Mouse (Mus musculus): ENCODE measurements around the gene Pars2. TPM values are rescaled to one million over a fixed set of nuclear protein-coding genes. Genes with fewer than 3 reads are reported as not detected.

Pars2 gene
- polyA plus RNA-seq, 1 experiment: 2.3 TPM

GRCm38 (mm10) chr4:106632313-106632712 is 18.6 kb upstream of the Pars2 start:
- Histone ChIP-seq H3K27me3 (replicated peaks) (peaks cover 83% of the 10 kb centered on the region), H3K9me3 (no peaks in the 10 kb centered on the region), H3K36me3 (replicated peaks; ENCODE audit: low read length) (no peaks in the 10 kb centered on the region), H3K4me1 (peaks cover 10% of the 10 kb centered on the region), H3K4me3 (replicated peaks) (no peak overlapping the region)
- TF ChIP-seq FLI1 (IDR thresholded peaks at IDR 0.05; ENCODE audit: low read length) (no peak), GATA1 (IDR thresholded peaks at IDR 0.05; ENCODE audit: borderline replicate concordance, low read length) (no peak)

GRCm38 (mm10) chr4:106633281-106634085 is 17.4 kb upstream of the Pars2 start:
- H3K9me3 ChIP-seq: no peaks in the 10 kb centered on the region
- peaks cover 10% of the 10 kb centered on the region for H3K4me1 ChIP-seq
- peaks cover 77% of the 10 kb centered on the region for H3K27me3 ChIP-seq (replicated peaks)
- TF ChIP-seq GATA1 (IDR thresholded peaks at IDR 0.05; ENCODE audit: borderline replicate concordance, low read length): no peak
- TF ChIP-seq FLI1 (IDR thresholded peaks at IDR 0.05; ENCODE audit: low read length): no peak
- H3K36me3 ChIP-seq (replicated peaks; ENCODE audit: low read length): no peaks in the 10 kb centered on the region
- no peak overlapping the region for H3K4me3 ChIP-seq (replicated peaks)

DNA sequence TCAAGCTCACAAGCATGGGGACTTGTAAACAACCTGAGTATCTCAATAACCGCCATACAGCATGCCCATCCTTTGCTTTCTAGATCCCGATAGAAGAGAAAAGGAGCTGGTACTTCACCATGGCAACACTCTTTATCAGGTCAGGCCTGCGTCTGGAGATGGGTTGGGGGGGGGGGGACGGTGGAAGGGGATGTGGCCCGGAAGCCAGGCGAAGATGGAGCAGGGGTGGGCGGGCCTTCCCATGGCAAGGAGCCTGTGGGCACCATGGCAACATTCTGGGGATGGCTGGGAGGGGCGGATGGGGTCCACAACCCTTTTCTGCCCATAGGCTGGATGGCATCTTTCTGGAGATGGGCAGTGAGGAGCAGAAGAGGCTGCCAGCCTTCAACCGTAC is 16.8 kb upstream of the Pars2 start:
- Histone ChIP-seq H3K4me1 (peaks cover 5% of the 10 kb centered on the region), H3K9me3 (peaks cover 4% of the 10 kb centered on the region; the same call in 1 of the 2 replicates), H3K4me3 (replicated peaks) (no peak overlapping the region), H3K27me3 (replicated peaks) (peaks cover 77% of the 10 kb centered on the region), H3K36me3 (replicated peaks; ENCODE audit: low read length) (no peaks in the 10 kb centered on the region)
- TF ChIP-seq FLI1 (IDR thresholded peaks at IDR 0.05; ENCODE audit: low read length) (no peak), GATA1 (IDR thresholded peaks at IDR 0.05; ENCODE audit: borderline replicate concordance, low read length) (no peak)

DNA sequence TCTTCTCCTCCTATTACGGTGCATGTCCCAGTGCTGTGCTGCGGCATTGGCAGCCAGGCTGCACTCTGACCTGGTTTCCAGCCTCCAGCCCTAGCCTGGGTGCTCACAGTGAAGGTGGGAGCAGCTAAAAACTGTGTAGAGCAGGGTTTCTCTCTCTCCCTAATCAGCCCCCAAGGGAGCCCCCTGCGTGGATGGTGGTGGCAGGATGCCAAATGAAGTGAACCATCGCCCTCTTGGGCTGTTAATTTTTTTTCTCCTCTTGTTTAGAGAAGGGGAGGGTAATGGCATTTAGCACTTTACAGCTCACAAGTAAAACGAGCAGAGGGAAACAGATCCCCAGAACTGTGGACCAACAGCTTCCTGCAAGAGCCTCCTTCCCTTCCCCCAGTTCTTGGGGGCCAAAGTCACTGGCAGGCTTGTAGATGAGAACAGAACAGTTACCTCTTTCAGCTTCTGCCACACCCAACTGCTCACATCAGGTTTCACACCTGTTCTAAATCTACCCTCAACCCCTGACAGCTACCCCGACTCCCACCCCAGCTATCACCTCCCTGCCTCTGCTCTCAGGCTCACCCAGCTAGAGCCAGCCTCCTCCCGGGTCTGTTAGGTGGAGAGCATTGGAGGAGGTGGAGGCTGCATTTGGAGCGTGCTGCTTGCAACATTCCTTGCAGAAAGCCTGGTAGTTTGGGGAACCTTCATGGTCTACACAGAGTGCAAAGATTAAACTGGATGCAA is 7.2 kb upstream of the Pars2 start:
- Histone ChIP-seq H3K4me3 (replicated peaks) (no peak overlapping the region), H3K4me1 (peaks cover 16% of the 10 kb centered on the region), H3K27me3 (replicated peaks) (peaks cover 47% of the 10 kb centered on the region), H3K9me3 (peaks cover 15% of the 10 kb centered on the region), H3K36me3 (replicated peaks; ENCODE audit: low read length) (no peaks in the 10 kb centered on the region)
- TF ChIP-seq FLI1 (IDR thresholded peaks at IDR 0.05; ENCODE audit: low read length) (no peak), GATA1 (IDR thresholded peaks at IDR 0.05; ENCODE audit: borderline replicate concordance, low read length) (no peak)

- Histone ChIP-seq H3K4me3 (replicated peaks) (no peak overlapping the region), H3K4me1 (peaks cover 16% of the 10 kb centered on the region), H3K27me3 (replicated peaks) (peaks cover 41% of the 10 kb centered on the region), H3K36me3 (replicated peaks; ENCODE audit: low read length) (no peaks in the 10 kb centered on the region), H3K9me3 (peaks cover 11% of the 10 kb centered on the region)
- TF ChIP-seq FLI1 (IDR thresholded peaks at IDR 0.05; ENCODE audit: low read length): no peak
- no peak for TF ChIP-seq GATA1 (IDR thresholded peaks at IDR 0.05; ENCODE audit: borderline replicate concordance, low read length)
These were observed 6.7 kb upstream of the Pars2 start for GRCm38 (mm10) chr4:106644218-106644610.

- Histone ChIP-seq H3K4me1 (peaks cover 16% of the 10 kb centered on the region), H3K36me3 (replicated peaks; ENCODE audit: low read length) (no peaks in the 10 kb centered on the region), H3K4me3 (replicated peaks) (no peak overlapping the region), H3K9me3 (peaks cover 11% of the 10 kb centered on the region), H3K27me3 (replicated peaks) (peaks cover 36% of the 10 kb centered on the region)
- no peak for TF ChIP-seq FLI1 (IDR thresholded peaks at IDR 0.05; ENCODE audit: low read length)
- TF ChIP-seq GATA1 (IDR thresholded peaks at IDR 0.05; ENCODE audit: borderline replicate concordance, low read length): no peak
These were observed 5.1 kb upstream of the Pars2 start for GRCm38 (mm10) chr4:106645797-106646196.

GRCm38 (mm10) chr4:106647137-106647536 is 3.7 kb upstream of the Pars2 start:
- no peaks in the 10 kb centered on the region for H3K36me3 ChIP-seq (replicated peaks; ENCODE audit: low read length)
- H3K9me3 ChIP-seq: peaks cover under 1% of the 10 kb centered on the region; the same call in 1 of the 2 replicates
- peaks cover 29% of the 10 kb centered on the region for H3K4me1 ChIP-seq
- peaks cover 28% of the 10 kb centered on the region for H3K27me3 ChIP-seq (replicated peaks)
- no peak overlapping the region for H3K4me3 ChIP-seq (replicated peaks)
- TF ChIP-seq FLI1 (IDR thresholded peaks at IDR 0.05; ENCODE audit: low read length): no peak
- no peak for TF ChIP-seq GATA1 (IDR thresholded peaks at IDR 0.05; ENCODE audit: borderline replicate concordance, low read length)

DNA sequence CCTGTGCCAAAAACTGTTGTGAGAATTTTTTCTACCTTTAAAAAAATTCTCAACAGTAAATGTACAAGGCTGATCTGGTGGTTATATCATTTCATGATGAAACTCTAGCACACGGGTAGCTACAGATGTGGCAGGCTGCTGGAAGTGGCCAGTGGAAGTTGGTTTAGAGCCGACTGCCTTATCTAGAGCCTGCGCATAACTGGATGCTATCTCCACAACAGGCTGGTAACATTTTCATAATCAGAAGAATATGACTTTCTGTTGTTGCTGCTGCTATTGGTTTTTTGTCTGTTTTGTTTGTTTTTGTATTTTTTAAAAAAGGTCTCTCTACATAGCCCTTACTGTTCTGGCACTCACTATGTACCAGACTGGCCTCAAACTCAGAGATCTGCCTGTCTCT is 1.7 kb downstream of the Pars2 start:
- H3K4me3 ChIP-seq (replicated peaks): no peak overlapping the region
- TF ChIP-seq FLI1 (IDR thresholded peaks at IDR 0.05; ENCODE audit: low read length) (no peak), GATA1 (IDR thresholded peaks at IDR 0.05; ENCODE audit: borderline replicate concordance, low read length) (no peak)

DNA sequence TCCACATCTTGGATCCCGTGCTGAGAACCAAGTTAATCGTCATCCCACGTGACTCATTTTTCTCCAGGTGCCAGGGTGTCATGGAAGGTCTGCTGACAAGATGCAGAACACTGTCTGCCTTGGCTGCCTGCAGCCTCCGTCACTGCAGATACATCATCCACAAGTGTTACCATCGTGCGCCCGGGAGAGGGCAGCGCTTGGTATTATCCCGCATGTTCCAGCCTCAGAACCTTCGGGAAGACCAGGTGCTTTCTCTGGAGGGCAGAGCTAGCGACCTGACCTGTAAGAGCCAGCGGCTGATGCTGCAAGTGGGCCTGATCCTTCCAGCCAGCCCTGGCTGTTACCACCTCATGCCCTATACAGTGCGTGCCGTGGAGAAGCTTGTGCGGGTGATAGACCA is 2.2 kb downstream of the Pars2 start:
- Histone ChIP-seq H3K4me3 (replicated peaks) (no peak overlapping the region), H3K36me3 (replicated peaks; ENCODE audit: low read length) (peaks cover 53% of the 10 kb centered on the region), H3K9me3 (no peaks in the 10 kb centered on the region), H3K4me1 (peaks cover 18% of the 10 kb centered on the region), H3K27me3 (replicated peaks) (no peaks in the 10 kb centered on the region)
- TF ChIP-seq GATA1 (IDR thresholded peaks at IDR 0.05; ENCODE audit: borderline replicate concordance, low read length) (no peak), FLI1 (IDR thresholded peaks at IDR 0.05; ENCODE audit: low read length) (no peak)

More for the DNA sequence above, 1.7 kb downstream of the Pars2 start:
- Histone ChIP-seq H3K4me1 (peaks cover 18% of the 10 kb centered on the region), H3K9me3 (no peaks in the 10 kb centered on the region), H3K27me3 (replicated peaks) (peaks cover 5% of the 10 kb centered on the region), H3K36me3 (replicated peaks; ENCODE audit: low read length) (peaks cover 48% of the 10 kb centered on the region)

DNA sequence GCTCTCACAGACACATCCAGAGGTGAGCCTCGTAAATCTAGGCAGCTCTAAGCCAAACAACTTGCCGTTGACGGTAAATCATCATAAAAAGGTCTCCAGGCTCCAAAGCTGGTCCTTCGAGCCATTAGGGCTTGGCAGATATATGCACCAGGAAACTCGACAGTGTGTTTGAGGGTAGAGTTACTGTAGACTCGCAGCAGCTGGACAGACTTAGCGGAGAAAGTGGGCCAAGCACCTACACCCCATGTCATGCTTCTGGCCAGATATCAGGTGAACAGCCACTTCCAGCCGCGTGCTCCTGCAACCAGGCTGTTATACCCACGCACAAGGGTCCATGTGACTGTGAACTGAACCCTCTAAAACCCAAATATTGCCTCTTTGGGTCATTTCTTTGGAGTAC is 4.8 kb downstream of the Pars2 start:
- Histone ChIP-seq H3K36me3 (replicated peaks; ENCODE audit: low read length) (peaks cover 78% of the 10 kb centered on the region), H3K27me3 (replicated peaks) (no peaks in the 10 kb centered on the region), H3K9me3 (no peaks in the 10 kb centered on the region), H3K4me1 (peaks cover 18% of the 10 kb centered on the region), H3K4me3 (replicated peaks) (no peak overlapping the region)
- TF ChIP-seq GATA1 (IDR thresholded peaks at IDR 0.05; ENCODE audit: borderline replicate concordance, low read length) (no peak), FLI1 (IDR thresholded peaks at IDR 0.05; ENCODE audit: low read length) (no peak)
